Comparison of ENCODE assay signal across 22 mouse cellular contexts in the genomic region with DNA sequence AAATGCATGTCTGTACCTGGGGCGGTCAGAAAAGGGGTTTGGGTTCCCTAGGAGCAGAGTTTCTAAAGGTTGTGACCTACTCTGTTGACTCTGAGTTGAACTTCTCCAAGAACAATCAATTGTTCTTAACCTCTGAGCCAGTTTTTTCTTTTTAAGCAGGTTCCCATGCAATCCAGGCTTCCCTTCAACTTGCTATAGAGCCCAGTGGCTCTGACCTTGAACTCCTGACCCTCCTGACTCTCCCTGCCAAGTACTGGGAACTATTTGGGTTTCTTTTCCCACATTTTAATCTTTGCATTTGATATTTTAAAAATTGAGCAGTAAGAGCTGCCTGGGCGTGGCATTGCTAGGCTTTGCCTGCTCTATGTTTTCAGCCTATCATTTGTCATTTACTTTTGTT. TPM values are rescaled to one million over a fixed set of nuclear protein-coding genes. Genes with fewer than 3 reads are reported as not detected.
DNase-seq lines count a peak whose midpoint lies in the region; ATAC-seq and TF ChIP-seq lines count a peak whose summit lies in the region.
"Had no signal": no experiment of that assay in that cellular context is flagged by ENCODE, and none has a peak within 500 bp of the region (broad histone marks: within the 10 kb centered on the region; RNA-seq: fewer than 3 reads in every experiment).

No protein-coding gene starts in this region.

- no peak overlapping the region for H3K4me2 ChIP-seq in liver, embryonic 12.5 days
- no peak overlapping the region for H3K4me2 ChIP-seq in intestine, embryonic 15.5 days (replicated peaks)
- H3K4me2 ChIP-seq: embryonic facial prominence, embryonic 15.5 days; forebrain, embryonic 15.5 days; heart, embryonic 12.5 days; hindbrain, embryonic 14.5 days had no signal

- WGBS in liver, adult 2 months, result 38% methylated on average over 2 of the region's 2 CpGs
- 77% methylated on average over 2 of the region's 2 CpGs for WGBS in liver, embryonic 12.5 days (ENCODE audit: insufficient replicate concordance)
- WGBS in intestine, embryonic 15.5 days, result 85% methylated on average over 2 of the region's 2 CpGs

- no peaks in the 10 kb centered on the region; the same call in 1 of the 2 replicates for H3K79me2 ChIP-seq in liver, adult 2 months (ENCODE audit: control insufficient read depth, insufficient read depth, low read length)

- H3K4me3 ChIP-seq in liver, adult 2 months (ENCODE audit: insufficient read depth, low read depth, low read length), result no peak overlapping the region
- H3K4me3 ChIP-seq in liver, embryonic 12.5 days, result no peak overlapping the region
- no peak overlapping the region for H3K4me3 ChIP-seq in intestine, embryonic 15.5 days (replicated peaks)
- H3K4me3 ChIP-seq: embryonic facial prominence, embryonic 15.5 days; erythroblast, embryonic 14.5 days; forebrain, embryonic 15.5 days; heart, adult 2 months; heart, embryonic 12.5 days; hindbrain, embryonic 10.5 days had no signal

- TF ChIP-seq CTCF in liver, adult 2 months (IDR thresholded peaks at IDR 0.05; ENCODE audit: low read depth, low read length), result no peak

- H3K27ac ChIP-seq in liver, adult 2 months (replicated peaks; ENCODE audit: insufficient read depth, low read depth, low read length), result no peak overlapping the region
- H3K27ac ChIP-seq in liver, embryonic 12.5 days, result no peak overlapping the region
- H3K27ac ChIP-seq in intestine, embryonic 15.5 days, result no peak overlapping the region
- H3K27ac ChIP-seq: embryonic facial prominence, embryonic 15.5 days; forebrain, embryonic 15.5 days; heart, adult 2 months; hindbrain, embryonic 10.5 days; hindbrain, embryonic 14.5 days had no signal

- no peak for TF ChIP-seq POLR2A in liver, adult 2 months (IDR thresholded peaks at IDR 0.05; ENCODE audit: extremely low read depth, insufficient read depth, low read length)

- no peaks in the 10 kb centered on the region for H3K27me3 ChIP-seq in liver, adult 2 months (ENCODE audit: control insufficient read depth, insufficient read depth, low read length)
- H3K27me3 ChIP-seq in liver, embryonic 12.5 days (replicated peaks), result no peaks in the 10 kb centered on the region
- H3K27me3 ChIP-seq in intestine, embryonic 15.5 days (replicated peaks), result no peaks in the 10 kb centered on the region
- H3K27me3 ChIP-seq: embryonic facial prominence, embryonic 15.5 days; forebrain, embryonic 15.5 days; heart, embryonic 12.5 days; Patski had no signal

- H3K4me1 ChIP-seq in liver, adult 2 months (ENCODE audit: control insufficient read depth, insufficient read depth, low read length), result peaks cover 5% of the 10 kb centered on the region; the same call in 1 of the 2 replicates
- H3K4me1 ChIP-seq in liver, embryonic 12.5 days, result no peaks in the 10 kb centered on the region
- no peaks in the 10 kb centered on the region for H3K4me1 ChIP-seq in intestine, embryonic 15.5 days (replicated peaks)
- H3K4me1 ChIP-seq: embryonic facial prominence, embryonic 15.5 days; forebrain, embryonic 15.5 days; heart, embryonic 12.5 days; hindbrain, embryonic 10.5 days had no signal

- H3K9me3 ChIP-seq in liver, embryonic 12.5 days (replicated peaks), result no peaks in the 10 kb centered on the region
- no peaks in the 10 kb centered on the region for H3K9me3 ChIP-seq in intestine, embryonic 15.5 days
- H3K9me3 ChIP-seq: embryonic facial prominence, embryonic 15.5 days; forebrain, embryonic 15.5 days; heart, embryonic 12.5 days; hindbrain, embryonic 10.5 days had no signal

- no peaks in the 10 kb centered on the region for H3K36me3 ChIP-seq in liver, adult 2 months (ENCODE audit: control insufficient read depth, insufficient read depth, low read length)
- peaks cover 18% of the 10 kb centered on the region for H3K36me3 ChIP-seq in liver, embryonic 12.5 days
- no peaks in the 10 kb centered on the region for H3K36me3 ChIP-seq in intestine, embryonic 15.5 days

- no peak for ATAC-seq in liver, embryonic 12.5 days
- ATAC-seq in intestine, embryonic 15.5 days, result no peak
- ATAC-seq: forebrain, embryonic 15.5 days; intestine, embryonic 16.5 days; Patski had no signal

- peak; percentile 16 for DNase-seq in adrenal gland, adult 2 months
- no peak for DNase-seq in adrenal gland, adult 18-20 months (ENCODE audit: low spot score in 2 of 2)
- DNase-seq in liver, adult 2 months (ENCODE audit: extremely low read depth, low read depth, low spot score), result peak; percentile 92
- peak; percentile 64 for DNase-seq in ES-CJ7 (ENCODE audit: low read depth, low spot score)
- peak; percentile 19 to 51 for DNase-seq in adrenal gland, postnatal 36 days
- DNase-seq in left cerebral cortex, adult 9 months (ENCODE audit: low spot score in 2 of 2), result no peak
- DNase-seq: cerebellum, adult 11 months; cerebellum, adult 8-10 months; cerebellum, postnatal 14 days; embryo, embryonic 11 days; gastrocnemius, postnatal 10 days; heart, adult 2 months had no signal

- no peak overlapping the region for H3K9ac ChIP-seq in liver, adult 2 months (ENCODE audit: low read depth, low read length)
- H3K9ac ChIP-seq in liver, embryonic 12.5 days, result no peak overlapping the region
- H3K9ac ChIP-seq in intestine, embryonic 15.5 days, result no peak overlapping the region
- H3K9ac ChIP-seq: embryonic facial prominence, embryonic 15.5 days; forebrain, embryonic 15.5 days; heart, embryonic 12.5 days; hindbrain, embryonic 14.5 days had no signal

RNA-seq across cellular contexts. Expression of gene Pex13, which starts 27.5 kb away (rescaled TPM):
- total RNA-seq in adrenal gland, adult 2 months (2021), result 10 to 100 TPM; 66.5 to 74.6 TPM
- 25.6 and 32.3 TPM in 2 replicates for polyA plus RNA-seq in adrenal gland, adult 2 months (2012; rRNA removed)
- 10 to 100 TPM; 73.9 to 74.7 TPM for total RNA-seq in adrenal gland, adult 18-20 months (2021)
- total RNA-seq in liver, adult 2 months (2014; rRNA removed), result 28.9 and 29.4 TPM in 2 replicates
- 11.5 and 18.1 TPM in 2 replicates for polyA plus RNA-seq in liver, adult 2 months (2012; rRNA removed)
- polyA plus RNA-seq in liver, embryonic 12.5 days (2016; fragmentation: Nextera tagmentation; extraction: Ambion mirVana), result 15.0 and 18.0 TPM in 2 replicates
- total RNA-seq in adrenal gland, postnatal 36 days (2021), result 10 to 100 TPM; 59.7 to 76.6 TPM
- polyA plus RNA-seq in intestine, embryonic 15.5 days (2015; fragmentation: Nextera tagmentation; extraction: Ambion mirVana), result 31.1 and 38.0 TPM in 2 replicates

RNA-seq across cellular contexts. Expression of gene Pus10, which starts 27.8 kb away (rescaled TPM):
- total RNA-seq in adrenal gland, adult 2 months (2021), result 10 to 100 TPM; 18.0 to 22.3 TPM
- 0.71 and 0.79 TPM in 2 replicates for polyA plus RNA-seq in adrenal gland, adult 2 months (2012; rRNA removed)
- 10 to 100 TPM; 18.0 to 22.1 TPM for total RNA-seq in adrenal gland, adult 18-20 months (2021)
- 15.8 and 21.6 TPM in 2 replicates for total RNA-seq in liver, adult 2 months (2014; rRNA removed)
- polyA plus RNA-seq in liver, adult 2 months (2012; rRNA removed), result 1.7 and 2.1 TPM in 2 replicates
- polyA plus RNA-seq in liver, embryonic 12.5 days (2016; fragmentation: Nextera tagmentation; extraction: Ambion mirVana), result 21.8 and 22.6 TPM in 2 replicates
- total RNA-seq in adrenal gland, postnatal 36 days (2021), result 10 to 100 TPM; 13.9 to 16.4 TPM
- 20.1 and 24.2 TPM in 2 replicates for polyA plus RNA-seq in intestine, embryonic 15.5 days (2015; fragmentation: Nextera tagmentation; extraction: Ambion mirVana)

RNA-seq across cellular contexts. Expression of gene 0610010F05Rik, which starts 59.8 kb away (rescaled TPM):
- total RNA-seq in adrenal gland, adult 2 months (2021), result 10 to 100 TPM; 13.5 to 14.2 TPM
- 0.76 and 2.0 TPM in 2 replicates for polyA plus RNA-seq in adrenal gland, adult 2 months (2012; rRNA removed)
- total RNA-seq in adrenal gland, adult 18-20 months (2021), result 10 to 100 TPM; 12.3 to 13.7 TPM
- total RNA-seq in liver, adult 2 months (2014; rRNA removed), result 12.5 and 13.6 TPM in 2 replicates
- 1.3 and 1.7 TPM in 2 replicates for polyA plus RNA-seq in liver, adult 2 months (2012; rRNA removed)
- polyA plus RNA-seq in liver, embryonic 12.5 days (2016; fragmentation: Nextera tagmentation; extraction: Ambion mirVana), result 17.0 and 18.1 TPM in 2 replicates
- total RNA-seq in adrenal gland, postnatal 36 days (2021), result 10 to 100 TPM; 13.3 to 13.4 TPM
- polyA plus RNA-seq in intestine, embryonic 15.5 days (2015; fragmentation: Nextera tagmentation; extraction: Ambion mirVana), result 24.6 and 28.4 TPM in 2 replicates

Comparison
In these comparisons a context has a peak if more than half of its experiments do, and no peak if none do; other contexts are left out.
1. DNase-seq: peak in adrenal gland, adult 2 months (single experiment), liver, adult 2 months (single experiment), ES-CJ7 (single experiment) and adrenal gland, postnatal 36 days (2 of 2); none in adrenal gland, adult 18-20 months (0 of 2) and left cerebral cortex, adult 9 months (0 of 2).